27 mouse cellular contexts compared by ENCODE assay signal in the genomic region with DNA sequence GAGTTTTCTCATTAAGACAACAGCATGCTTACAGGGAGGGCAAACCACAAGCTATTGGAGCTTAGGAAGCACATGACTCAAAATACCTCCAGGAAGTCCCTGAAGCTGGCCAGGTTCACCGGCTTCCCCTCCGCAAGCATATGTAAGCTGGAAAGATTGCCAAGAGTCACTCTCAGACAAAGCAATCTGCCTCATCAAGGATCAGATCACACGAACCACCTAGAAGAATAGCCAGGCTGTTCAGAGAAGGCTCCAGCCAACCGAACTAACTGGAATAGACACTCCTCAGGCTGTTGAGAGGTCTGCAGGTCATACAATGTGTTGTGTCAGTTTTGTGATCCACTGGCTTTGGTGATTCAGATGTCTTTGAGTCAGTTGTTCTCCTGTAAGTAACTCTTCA. TPM values are rescaled to one million over a fixed set of nuclear protein-coding genes. Genes with fewer than 3 reads are reported as not detected.
"Had no signal": no experiment of that assay in that cellular context is flagged by ENCODE, and none has a peak within 500 bp of the region (broad histone marks: within the 10 kb centered on the region; RNA-seq: fewer than 3 reads in every experiment).

No protein-coding gene starts in this region.

- H3K27me3 ChIP-seq: heart, embryonic 12.5 days; hindbrain, embryonic 12.5 days; hindbrain, embryonic 15.5 days; intestine, embryonic 15.5 days; limb, embryonic 12.5 days; liver, embryonic 13.5 days; liver, embryonic 15.5 days had no signal

- H3K4me3 ChIP-seq: heart, adult 2 months; heart, embryonic 12.5 days; hindbrain, embryonic 10.5 days; hindbrain, embryonic 12.5 days; hindbrain, embryonic 15.5 days; intestine, embryonic 15.5 days; layer of hippocampus, adult 2 months; limb, embryonic 10.5 days; limb, embryonic 12.5 days; liver, embryonic 13.5 days; liver, embryonic 15.5 days had no signal

- H3K4me2 ChIP-seq: heart, embryonic 12.5 days; hindbrain, embryonic 12.5 days; hindbrain, embryonic 15.5 days; intestine, embryonic 15.5 days; limb, embryonic 12.5 days; liver, embryonic 11.5 days; liver, embryonic 13.5 days; liver, embryonic 15.5 days had no signal

- H3K9ac ChIP-seq: heart, embryonic 12.5 days; hindbrain, embryonic 12.5 days; hindbrain, embryonic 15.5 days; intestine, embryonic 15.5 days; limb, embryonic 12.5 days; liver, embryonic 13.5 days; liver, embryonic 15.5 days had no signal

- H3K9me3 ChIP-seq: heart, embryonic 12.5 days; hindbrain, embryonic 10.5 days; hindbrain, embryonic 12.5 days; hindbrain, embryonic 15.5 days; intestine, embryonic 15.5 days; limb, embryonic 10.5 days; limb, embryonic 12.5 days; liver, embryonic 13.5 days; liver, embryonic 15.5 days had no signal

- H3K4me1 ChIP-seq: heart, embryonic 12.5 days; hindbrain, embryonic 12.5 days; hindbrain, embryonic 15.5 days; intestine, embryonic 15.5 days; limb, embryonic 10.5 days; limb, embryonic 12.5 days; liver, embryonic 13.5 days; liver, embryonic 15.5 days had no signal

- H3K27ac ChIP-seq: heart, adult 2 months; hindbrain, embryonic 10.5 days; hindbrain, embryonic 12.5 days; hindbrain, embryonic 15.5 days; intestine, embryonic 15.5 days; layer of hippocampus, adult 2 months; limb, embryonic 10.5 days; limb, embryonic 12.5 days; liver, embryonic 13.5 days; liver, embryonic 15.5 days had no signal

- ATAC-seq: inflammation-experienced regulatory T-cells, adult 6 months; intestine, embryonic 15.5 days; intestine, postnatal 0 days had no signal

- DNase-seq: gastrocnemius, postnatal 14 days; gastrocnemius, postnatal 36 days; heart, adult 2 months; heart, postnatal 10 days; heart, postnatal 4 days; kidney, adult 18-20 months; kidney, adult 8-10 months; kidney, postnatal 10 days; kidney, postnatal 25 days; kidney, postnatal 4 days; liver; liver, embryonic 13.5 days had no signal

- H3K36me3 ChIP-seq: heart, embryonic 12.5 days; hindbrain, embryonic 10.5 days; hindbrain, embryonic 12.5 days; hindbrain, embryonic 15.5 days; intestine, embryonic 15.5 days; limb, embryonic 10.5 days; limb, embryonic 12.5 days; liver, embryonic 13.5 days; liver, embryonic 15.5 days had no signal

RNA-seq across cellular contexts. Expression of a gene that starts 8.3 kb away (rescaled TPM):
- total RNA-seq: gastrocnemius, adult 18-20 months; gastrocnemius, postnatal 36 days had no signal
- polyA plus RNA-seq: inflammation-experienced regulatory T-cells, adult 6 months had no signal

RNA-seq across cellular contexts. Expression of a gene that starts 24.2 kb away (rescaled TPM):
- total RNA-seq: gastrocnemius, adult 18-20 months; gastrocnemius, adult 8-10 months; gastrocnemius, postnatal 36 days; granulocyte monocyte progenitor cell, adult 5-6 weeks; heart, adult 2 months had no signal
- polyA plus RNA-seq: hindbrain, embryonic 10.5 days; inflammation-experienced regulatory T-cells, adult 6 months had no signal
